Mouse (Mus musculus) neural tube, embryonic 12.5 days (tissue): ENCODE results near the gene Ddx31. TPM values are rescaled to one million over a fixed set of nuclear protein-coding genes. Genes with fewer than 3 reads are reported as not detected.
A peak's percentile ranks its signal among the peaks of the same experiment; 100 is the strongest.

Experiments used
- ATAC-seq: fragments of 200-750 bp; cut with Nextera tagmentation; 2 replicates; pipeline ENCODE4 v1.8.0; 2017; ENCODE audit warnings: low read depth, mild to moderate bottlenecking, moderate TSS enrichment, moderate library complexity; ENCODE audit not compliant: low FRiP score
- H3K27ac ChIP-seq: fragments of 300-500 bp; sonication (generic); 2 replicates; pipeline ENCODE4 v1.5.1; 2016
- H3K27me3 ChIP-seq: fragments of 300-500 bp; sonication (generic); replicated peaks from 2 replicates; pipeline ENCODE4 v1.6.1; 2016; ENCODE audit warnings: mild to moderate bottlenecking
- H3K36me3 ChIP-seq: fragments of 300-500 bp; sonication (generic); 2 replicates; pipeline ENCODE4 v1.6.1; 2016; ENCODE audit warnings: mild to moderate bottlenecking
- H3K4me1 ChIP-seq: fragments of 300-500 bp; sonication (generic); 2 replicates; pipeline ENCODE4 v1.6.1; 2016
- H3K4me2 ChIP-seq: fragments of 300-500 bp; sonication (generic); replicated peaks from 2 replicates; pipeline ENCODE4 v1.6.1; 2016; ENCODE audit warnings: mild to moderate bottlenecking
- H3K4me3 ChIP-seq: fragments of 300-500 bp; sonication (generic); 2 replicates; pipeline ENCODE4 v1.5.1; 2016
- H3K9ac ChIP-seq: fragments of 300-500 bp; sonication (generic); 2 replicates; pipeline ENCODE4 v1.6.1; 2016; ENCODE audit warnings: mild to moderate bottlenecking
- H3K9me3 ChIP-seq: fragments of 300-500 bp; sonication (generic); 2 replicates; pipeline ENCODE4 v1.6.1; 2016; ENCODE audit warnings: mild to moderate bottlenecking
- WGBS: fragments of 180-500 bp; shearing (Covaris S2); methylation state at CpG from one replicate; pipeline ENCODE4 v1.1.7; 2016; 5-methylcytosine and 5-hydroxymethylcytosine counted together
- polyA plus RNA-seq: library from polyadenylated mRNA; unstranded; fragments of >200 nt; fragmentation: Nextera tagmentation; extraction: Ambion mirVana; gene quantifications from 2 replicates; pipeline ENCODE4 v1.2.1, GENCODE M21; 2016

The Ddx31 gene
- polyA plus RNA-seq = 15.3 and 15.7 TPM in 2 replicates

- Histone ChIP-seq H3K4me1 (peaks cover 33% of the 10 kb centered on the region), H3K36me3 (peaks cover 9% of the 10 kb centered on the region), H3K27me3 (no peaks in the 10 kb centered on the region), H3K4me3 (peak within 1 kb of the TSS; percentile 88), H3K27ac (peak within 1 kb of the TSS; percentile 21), H3K9me3 (no peaks in the 10 kb centered on the region), H3K9ac (peak within 1 kb of the TSS; percentile 85), H3K4me2 (peak within 1 kb of the TSS; percentile 87)
- ATAC-seq = peak; percentile 97
- under 1% methylated on average over 63 of the region's 63 CpGs for WGBS
These were observed at the start of gene Ddx31, which contains the start of gene Gtf3c4 for GRCm38 (mm10) chr2:28840222-28840951. Gene Ddx31 (plus strand): TSS chr2:28840406. Gene Gtf3c4 (minus strand): TSS chr2:28840360.

- Histone ChIP-seq H3K4me2 (peak overlapping the region; percentile 45), H3K4me1 (peaks cover 17% of the 10 kb centered on the region; the same call in 1 of the 2 replicates), H3K36me3 (no peaks in the 10 kb centered on the region), H3K4me3 (no peak overlapping the region), H3K9ac (no peak overlapping the region), H3K27me3 (0 out of 2 replicates have a peak, but pooled peaks cover 2% of the 10 kb centered on the region), H3K9me3 (no peaks in the 10 kb centered on the region), H3K27ac (no peak overlapping the region)
- no peak for ATAC-seq
- 24% methylated on average over 6 of the region's 6 CpGs for WGBS
These were observed 47.1 kb upstream of the Ddx31 start for GRCm38 (mm10) chr2:28792931-28793610.

- ATAC-seq = no peak
- Histone ChIP-seq H3K27ac (no peak overlapping the region), H3K9ac (no peak overlapping the region), H3K9me3 (no peaks in the 10 kb centered on the region), H3K27me3 (0 out of 2 replicates have a peak, but pooled peaks cover 2% of the 10 kb centered on the region), H3K4me2 (no peak overlapping the region), H3K36me3 (no peaks in the 10 kb centered on the region), H3K4me3 (no peak overlapping the region), H3K4me1 (peaks cover 24% of the 10 kb centered on the region)
- 79% methylated on average over 5 of the region's 5 CpGs for WGBS
These were observed 45.6 kb upstream of the Ddx31 start for GRCm38 (mm10) chr2:28794623-28795022.

GRCm38 (mm10) chr2:28796298-28796697, 43.9 kb upstream of the Ddx31 start:
- no peak overlapping the region for H3K4me2 ChIP-seq
- H3K4me1 ChIP-seq = peaks cover 24% of the 10 kb centered on the region
- 0 out of 2 replicates have a peak, but pooled peaks cover 2% of the 10 kb centered on the region for H3K27me3 ChIP-seq
- H3K9ac ChIP-seq = no peak overlapping the region
- no peaks in the 10 kb centered on the region for H3K9me3 ChIP-seq
- ATAC-seq = no peak
- 79% methylated on average over 8 of the region's 8 CpGs for WGBS
- H3K36me3 ChIP-seq = no peaks in the 10 kb centered on the region
- H3K4me3 ChIP-seq = no peak overlapping the region
- H3K27ac ChIP-seq = no peak overlapping the region

- H3K9ac ChIP-seq = no peak overlapping the region
- peaks cover 21% of the 10 kb centered on the region for H3K4me1 ChIP-seq
- WGBS = 29% methylated on average over 18 of the region's 18 CpGs
- no peak overlapping the region for H3K4me2 ChIP-seq
- 0 out of 2 replicates have a peak, but pooled peaks cover 2% of the 10 kb centered on the region for H3K27me3 ChIP-seq
- 0 out of 2 replicates have a peak, but pooled peaks have one; percentile 37 for ATAC-seq
- no peaks in the 10 kb centered on the region for H3K36me3 ChIP-seq
- no peaks in the 10 kb centered on the region for H3K9me3 ChIP-seq
- no peak overlapping the region for H3K4me3 ChIP-seq
- no peak overlapping the region for H3K27ac ChIP-seq
These were observed 42.6 kb upstream of the Ddx31 start for GRCm38 (mm10) chr2:28797490-28798106.

GRCm38 (mm10) chr2:28798390-28798789, 41.8 kb upstream of the Ddx31 start:
- ATAC-seq = no peak
- Histone ChIP-seq H3K9me3 (no peaks in the 10 kb centered on the region), H3K9ac (no peak overlapping the region), H3K36me3 (no peaks in the 10 kb centered on the region), H3K4me3 (no peak overlapping the region), H3K4me2 (no peak overlapping the region), H3K27ac (no peak overlapping the region), H3K4me1 (peaks cover 18% of the 10 kb centered on the region), H3K27me3 (0 out of 2 replicates have a peak, but pooled peaks cover 2% of the 10 kb centered on the region)
- 56% methylated on average over 3 of the region's 3 CpGs for WGBS

- Histone ChIP-seq H3K4me1 (peaks cover 18% of the 10 kb centered on the region), H3K9me3 (no peaks in the 10 kb centered on the region), H3K36me3 (no peaks in the 10 kb centered on the region), H3K9ac (no peak overlapping the region), H3K27ac (no peak overlapping the region), H3K4me2 (no peak overlapping the region), H3K4me3 (no peak overlapping the region), H3K27me3 (0 out of 2 replicates have a peak, but pooled peaks cover 2% of the 10 kb centered on the region)
- ATAC-seq = no peak
- 78% methylated on average over 2 of the region's 2 CpGs for WGBS
These were observed 40.6 kb upstream of the Ddx31 start for GRCm38 (mm10) chr2:28799575-28799974.

- WGBS = 85% methylated on average over 7 of the region's 7 CpGs
- no peaks in the 10 kb centered on the region for H3K27me3 ChIP-seq
- no peaks in the 10 kb centered on the region for H3K9me3 ChIP-seq
- H3K27ac ChIP-seq = no peak overlapping the region
- H3K36me3 ChIP-seq = no peaks in the 10 kb centered on the region
- peaks cover 5% of the 10 kb centered on the region for H3K4me1 ChIP-seq
- no peak overlapping the region for H3K4me3 ChIP-seq
- ATAC-seq = no peak
- no peak overlapping the region for H3K4me2 ChIP-seq
- H3K9ac ChIP-seq = no peak overlapping the region
These were observed 36.8 kb upstream of the Ddx31 start for GRCm38 (mm10) chr2:28803406-28803805.

GRCm38 (mm10) chr2:28808841-28809240, 31.4 kb upstream of the Ddx31 start:
- no peak overlapping the region for H3K4me2 ChIP-seq
- H3K4me1 ChIP-seq = no peaks in the 10 kb centered on the region
- H3K27me3 ChIP-seq = no peaks in the 10 kb centered on the region
- H3K36me3 ChIP-seq = no peaks in the 10 kb centered on the region
- no peak overlapping the region for H3K4me3 ChIP-seq
- no peak overlapping the region for H3K9ac ChIP-seq
- ATAC-seq = no peak
- no peaks in the 10 kb centered on the region for H3K9me3 ChIP-seq
- no peak overlapping the region for H3K27ac ChIP-seq
- whole genome bisulfite sequencing = 77% methylated on average over 6 of the region's 6 CpGs

- no peak overlapping the region for H3K27ac ChIP-seq
- H3K9me3 ChIP-seq = no peaks in the 10 kb centered on the region
- no peak overlapping the region for H3K9ac ChIP-seq
- 50% methylated on average over 5 of the region's 5 CpGs for WGBS
- ATAC-seq = no peak
- H3K4me3 ChIP-seq = no peak overlapping the region
- no peaks in the 10 kb centered on the region for H3K27me3 ChIP-seq
- H3K4me2 ChIP-seq = no peak overlapping the region
- H3K36me3 ChIP-seq = no peaks in the 10 kb centered on the region
- H3K4me1 ChIP-seq = no peaks in the 10 kb centered on the region
These were observed 29.8 kb upstream of the Ddx31 start for GRCm38 (mm10) chr2:28810260-28811013.

- 85% methylated on average over 4 of the region's 4 CpGs for WGBS
- Histone ChIP-seq H3K27me3 (no peaks in the 10 kb centered on the region), H3K9me3 (no peaks in the 10 kb centered on the region), H3K4me2 (no peak overlapping the region), H3K4me3 (no peak overlapping the region), H3K4me1 (no peaks in the 10 kb centered on the region), H3K9ac (no peak overlapping the region), H3K36me3 (peaks cover 13% of the 10 kb centered on the region), H3K27ac (no peak overlapping the region)
- ATAC-seq = no peak
These were observed 21.3 kb upstream of the Ddx31 start for GRCm38 (mm10) chr2:28818866-28819265.
